Mouse (Mus musculus): ENCODE results near the gene Gin1.

DNA sequence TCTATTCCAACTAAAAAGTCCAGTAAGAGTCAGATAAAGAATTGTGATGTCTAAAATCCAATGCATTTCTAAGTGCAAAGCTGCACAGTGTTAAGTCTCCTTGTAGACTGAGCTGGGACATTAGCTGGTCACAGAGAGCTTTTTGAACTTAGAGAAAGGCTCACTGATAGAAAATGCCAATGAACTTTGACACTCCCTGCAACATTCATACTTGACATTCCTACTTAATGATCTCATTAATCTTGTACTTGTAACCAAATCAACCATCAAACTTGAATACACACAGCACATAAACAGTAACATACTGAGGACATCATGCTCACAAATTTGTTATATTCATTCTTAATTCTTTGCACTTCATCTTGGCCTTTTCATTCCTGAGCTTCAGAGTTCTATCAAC lies 10.1 kb upstream of the Gin1 start:
- TF ChIP-seq CTCF (IDR thresholded peaks at IDR 0.05; ENCODE audit: low read depth) (no peak), EP300 (IDR thresholded peaks at IDR 0.05; ENCODE audit: low read depth) (no peak)
